Mouse (Mus musculus): ENCODE data around the gene Isg20. TPM values are rescaled to one million over a fixed set of nuclear protein-coding genes. Genes with fewer than 3 reads are reported as not detected.

Isg20 gene
- total and polyA plus RNA-seq, 2 experiments from 2014 or later: 0.57 to 1.2 TPM

DNA sequence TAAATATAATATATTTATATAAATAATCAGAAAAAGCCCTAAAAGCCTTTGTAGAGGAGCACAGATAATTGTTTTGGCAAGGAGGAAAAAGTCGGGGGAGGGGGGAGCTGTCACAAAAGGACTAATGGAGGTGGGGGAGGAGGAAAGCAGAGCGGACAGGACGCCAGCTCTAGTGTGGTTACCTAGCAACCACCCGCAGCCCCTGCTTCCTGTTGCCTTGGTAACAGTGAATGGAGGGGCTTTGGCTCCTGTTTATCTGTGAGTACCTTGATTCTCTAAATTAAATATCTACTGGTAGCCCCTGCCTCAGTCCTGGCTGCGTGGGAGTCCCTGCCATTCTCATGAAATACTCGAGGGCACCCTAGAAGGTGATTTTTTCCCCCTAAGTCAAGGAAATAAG lies 29.1 kb upstream of the Isg20 start:
- Histone ChIP-seq H3K36me3 (ENCODE audit: insufficient read depth, low read length) (peaks cover 5% of the 10 kb centered on the region; the same call in 1 of the 2 replicates), H3K4me1 (ENCODE audit: insufficient read depth, low read length) (peaks cover 21% of the 10 kb centered on the region; the same call in 1 of the 2 replicates), H3K27me3 (ENCODE audit: insufficient read depth, low read length) (no peaks in the 10 kb centered on the region), H3K9me3 (ENCODE audit: low read length) (no peaks in the 10 kb centered on the region), H3K4me2 (ENCODE audit: low read depth, low read length, poor library complexity, severe bottlenecking) (peak overlapping the region; percentile 70), H3K27ac (ENCODE audit: low read depth, low read length) (peak overlapping the region; percentile 81), H3K4me3 (ENCODE audit: low read depth, low read length) (peak overlapping the region; percentile 69), H3K9ac (replicated peaks; ENCODE audit: low read length, poor library complexity, severe bottlenecking) (peak overlapping the region; percentile 85)
- WGBS: under 1% methylated on average over 6 of the region's 6 CpGs
- TF ChIP-seq CTCF (IDR thresholded peaks at IDR 0.05): no peak
- ATAC-seq (ENCODE audit: low FRiP score): 0 out of 2 replicates have a peak, but pooled peaks have one; percentile 41
- DNase-seq (ENCODE audit: low spot score): peak; percentile 93

DNA sequence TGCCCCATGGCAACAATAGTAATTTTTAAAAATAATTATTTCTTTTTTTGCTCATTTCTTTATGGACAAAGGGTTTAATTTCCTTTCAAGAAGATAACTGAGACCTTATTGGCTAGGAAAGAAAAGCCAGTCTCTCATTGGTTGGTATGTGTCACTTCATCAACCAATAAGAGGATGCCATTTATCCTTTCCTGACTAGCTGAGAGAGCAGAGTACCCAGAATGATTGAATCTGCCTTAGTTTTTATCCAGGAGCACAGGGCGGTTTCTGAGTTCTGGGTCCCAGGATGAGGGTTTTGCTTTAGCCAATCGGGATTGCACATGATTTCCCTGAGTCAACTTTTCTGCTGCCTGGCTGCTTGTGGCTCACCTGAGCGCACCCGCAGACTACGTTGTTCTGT lies 27.8 kb upstream of the Isg20 start:
- Histone ChIP-seq H3K9ac (replicated peaks; ENCODE audit: low read length, poor library complexity, severe bottlenecking) (peak overlapping the region; percentile 29), H3K36me3 (ENCODE audit: insufficient read depth, low read length) (peaks cover 5% of the 10 kb centered on the region; the same call in 1 of the 2 replicates), H3K4me2 (ENCODE audit: low read depth, low read length, poor library complexity, severe bottlenecking) (peak overlapping the region; percentile 70), H3K27me3 (ENCODE audit: insufficient read depth, low read length) (no peaks in the 10 kb centered on the region), H3K9me3 (ENCODE audit: low read length) (no peaks in the 10 kb centered on the region), H3K27ac (ENCODE audit: low read depth, low read length) (peak overlapping the region; percentile 81; the same call in 1 of the 2 replicates), H3K4me1 (ENCODE audit: insufficient read depth, low read length) (peaks cover 21% of the 10 kb centered on the region; the same call in 1 of the 2 replicates), H3K4me3 (ENCODE audit: low read depth, low read length) (peak overlapping the region; percentile 69; the same call in 1 of the 2 replicates)
- no peak for ATAC-seq (ENCODE audit: low FRiP score)
- peak; percentile 72 for DNase-seq (ENCODE audit: low spot score)
- TF ChIP-seq CTCF (IDR thresholded peaks at IDR 0.05): no peak
- 68% methylated on average over 5 of the region's 5 CpGs for WGBS

DNA sequence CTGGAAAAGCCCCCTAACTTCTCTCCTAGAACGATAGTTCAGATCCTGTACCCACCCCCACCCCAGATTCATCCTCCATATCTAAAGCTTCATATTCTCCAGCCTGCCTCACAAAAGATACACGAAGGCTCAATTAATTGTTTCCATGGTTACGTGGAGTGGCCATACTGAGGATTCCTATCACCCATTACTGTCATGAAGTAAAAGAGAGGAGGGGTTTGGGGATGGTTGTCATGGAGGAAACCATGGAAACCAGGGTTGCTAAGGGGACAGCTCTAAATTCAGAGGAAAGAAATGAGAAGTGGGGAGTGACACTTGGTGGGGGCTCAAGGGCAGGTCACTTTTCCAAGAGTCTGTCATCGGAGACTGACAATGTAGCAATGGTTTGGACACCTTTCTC lies 26.7 kb upstream of the Isg20 start:
- Histone ChIP-seq H3K4me3 (ENCODE audit: low read depth, low read length) (peak overlapping the region; percentile 69; the same call in 1 of the 2 replicates), H3K4me1 (ENCODE audit: insufficient read depth, low read length) (peaks cover 21% of the 10 kb centered on the region; the same call in 1 of the 2 replicates), H3K9me3 (ENCODE audit: low read length) (no peaks in the 10 kb centered on the region), H3K27ac (ENCODE audit: low read depth, low read length) (no peak overlapping the region), H3K9ac (replicated peaks; ENCODE audit: low read length, poor library complexity, severe bottlenecking) (no peak overlapping the region), H3K36me3 (ENCODE audit: insufficient read depth, low read length) (peaks cover 5% of the 10 kb centered on the region; the same call in 1 of the 2 replicates), H3K4me2 (ENCODE audit: low read depth, low read length, poor library complexity, severe bottlenecking) (peak overlapping the region; percentile 70), H3K27me3 (ENCODE audit: insufficient read depth, low read length) (no peaks in the 10 kb centered on the region)
- ATAC-seq (ENCODE audit: low FRiP score): no peak
- no peak for TF ChIP-seq CTCF (IDR thresholded peaks at IDR 0.05)
- WGBS: 13% methylated on average over 4 of the region's 4 CpGs
- peak; percentile 51 for DNase-seq (ENCODE audit: low spot score)

DNA sequence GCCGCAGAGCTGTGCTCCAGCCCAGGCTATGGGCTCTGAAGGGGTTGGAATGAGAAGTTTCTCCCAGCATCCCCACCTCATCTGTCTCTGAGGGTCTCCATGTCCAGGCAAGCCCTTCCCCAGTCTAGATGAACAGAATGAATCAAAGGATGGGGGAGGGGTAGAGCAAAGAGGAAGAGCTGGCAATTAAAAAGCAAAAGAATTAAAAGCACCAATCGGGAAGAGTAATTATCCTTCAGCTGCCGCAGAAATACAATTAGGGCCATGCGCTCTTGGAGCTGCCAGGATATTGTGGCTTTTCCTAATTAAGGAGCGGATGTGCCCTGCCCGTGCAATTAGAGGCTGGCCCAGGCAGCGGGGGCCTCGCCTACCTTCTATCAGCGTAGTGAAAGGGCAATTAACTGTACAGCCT lies 25.8 kb upstream of the Isg20 start:
- peaks cover 21% of the 10 kb centered on the region; the same call in 1 of the 2 replicates for H3K4me1 ChIP-seq (ENCODE audit: insufficient read depth, low read length)
- 0 out of 2 replicates have a peak overlapping the region, but pooled peaks have one; percentile 18 for H3K27ac ChIP-seq (ENCODE audit: low read depth, low read length)
- peaks cover 5% of the 10 kb centered on the region; the same call in 1 of the 2 replicates for H3K36me3 ChIP-seq (ENCODE audit: insufficient read depth, low read length)
- no peaks in the 10 kb centered on the region for H3K27me3 ChIP-seq (ENCODE audit: insufficient read depth, low read length)
- peak; percentile 54 for DNase-seq (ENCODE audit: low spot score)
- no peak for TF ChIP-seq CTCF (IDR thresholded peaks at IDR 0.05)
- no peak overlapping the region for H3K4me3 ChIP-seq (ENCODE audit: low read depth, low read length)
- no peak for ATAC-seq (ENCODE audit: low FRiP score)
- H3K4me2 ChIP-seq (ENCODE audit: low read depth, low read length, poor library complexity, severe bottlenecking): peak overlapping the region; percentile 70; the same call in 1 of the 2 replicates
- no peaks in the 10 kb centered on the region for H3K9me3 ChIP-seq (ENCODE audit: low read length)
- 37% methylated on average over 9 of the region's 9 CpGs for whole genome bisulfite sequencing
- 0 out of 2 replicates have a peak overlapping the region, but pooled peaks have one; percentile 29 for H3K9ac ChIP-seq (replicated peaks; ENCODE audit: low read length, poor library complexity, severe bottlenecking)

DNA sequence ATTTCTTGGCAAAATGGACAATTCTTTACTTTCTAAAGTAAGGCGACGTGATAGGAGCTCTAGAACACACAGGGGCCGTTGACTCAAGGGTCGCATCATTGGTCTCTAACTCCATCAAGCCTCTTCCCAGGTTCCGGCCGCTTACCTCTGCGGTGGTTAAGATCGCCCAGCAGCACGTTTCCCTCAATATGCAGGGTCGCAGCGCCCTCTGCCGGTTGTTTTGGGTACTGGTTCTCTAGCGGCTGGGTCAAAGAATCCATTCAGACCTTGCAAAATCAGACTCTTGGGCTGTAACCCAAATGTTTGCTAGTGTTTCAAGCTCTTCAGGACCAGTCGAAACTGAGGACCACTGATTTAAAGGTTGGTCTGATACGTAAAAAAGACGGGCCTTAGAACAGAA lies 22.6 kb upstream of the Isg20 start:
- 2% methylated on average over 16 of the region's 16 CpGs for WGBS
- TF ChIP-seq CTCF (IDR thresholded peaks at IDR 0.05): peak; percentile 99
- Histone ChIP-seq H3K9ac (replicated peaks; ENCODE audit: low read length, poor library complexity, severe bottlenecking) (no peak overlapping the region), H3K27ac (ENCODE audit: low read depth, low read length) (no peak overlapping the region), H3K27me3 (ENCODE audit: insufficient read depth, low read length) (no peaks in the 10 kb centered on the region), H3K36me3 (ENCODE audit: insufficient read depth, low read length) (peaks cover 5% of the 10 kb centered on the region; the same call in 1 of the 2 replicates), H3K4me2 (ENCODE audit: low read depth, low read length, poor library complexity, severe bottlenecking) (no peak overlapping the region), H3K9me3 (ENCODE audit: low read length) (no peaks in the 10 kb centered on the region), H3K4me1 (ENCODE audit: insufficient read depth, low read length) (peaks cover 15% of the 10 kb centered on the region; the same call in 1 of the 2 replicates), H3K4me3 (ENCODE audit: low read depth, low read length) (no peak overlapping the region)
- DNase-seq (ENCODE audit: low spot score) (peak; percentile 82), ATAC-seq (ENCODE audit: low FRiP score) (no peak)

DNA sequence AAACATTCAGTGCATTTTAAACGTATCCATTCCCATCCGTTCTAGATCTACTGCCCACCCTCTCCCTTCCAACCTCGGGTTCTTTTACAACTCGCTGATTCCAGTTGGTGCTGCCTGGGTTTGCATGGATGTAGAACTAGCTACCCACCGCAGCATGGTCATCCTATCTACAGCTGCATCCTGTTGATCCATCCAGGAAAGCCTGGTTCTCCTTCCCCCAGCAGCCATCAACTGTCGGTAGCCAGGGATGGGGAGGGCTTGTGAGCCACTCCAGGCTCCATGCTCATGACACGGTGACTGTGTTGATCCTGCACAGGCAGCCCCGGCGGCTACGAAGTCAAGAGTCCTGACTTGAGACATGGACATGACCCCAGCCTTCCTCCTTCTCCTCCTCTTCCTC lies 19.3 kb upstream of the Isg20 start:
- TF ChIP-seq CTCF (IDR thresholded peaks at IDR 0.05): no peak
- no peak for DNase-seq (ENCODE audit: low spot score)
- no peak overlapping the region for H3K27ac ChIP-seq (ENCODE audit: low read depth, low read length)
- no peaks in the 10 kb centered on the region for H3K9me3 ChIP-seq (ENCODE audit: low read length)
- H3K27me3 ChIP-seq (ENCODE audit: insufficient read depth, low read length): no peaks in the 10 kb centered on the region
- no peak for ATAC-seq (ENCODE audit: low FRiP score)
- H3K9ac ChIP-seq (replicated peaks; ENCODE audit: low read length, poor library complexity, severe bottlenecking): no peak overlapping the region
- peaks cover 8% of the 10 kb centered on the region; the same call in 1 of the 2 replicates for H3K4me1 ChIP-seq (ENCODE audit: insufficient read depth, low read length)
- no peaks in the 10 kb centered on the region for H3K36me3 ChIP-seq (ENCODE audit: insufficient read depth, low read length)
- no peak overlapping the region for H3K4me2 ChIP-seq (ENCODE audit: low read depth, low read length, poor library complexity, severe bottlenecking)
- 91% methylated on average over 10 of the region's 10 CpGs for WGBS
- H3K4me3 ChIP-seq (ENCODE audit: low read depth, low read length): no peak overlapping the region
